Mouse (Mus musculus) cortical plate, adult 2 months (tissue): Measurements from ENCODE around the gene Sp1.

Source experiments
- CTCF ChIP-seq: fragments of 200-500 bp; IDR thresholded peaks from 2 replicates; pipeline ENCODE4 v1.5.1; 2011; ENCODE audit warnings: mild to moderate bottlenecking, control low read depth, low read length; ENCODE audit not compliant: insufficient read depth; ENCODE audit errors: extremely low read depth
- POLR2A ChIP-seq: fragments of 200-500 bp; IDR thresholded peaks from 2 replicates; pipeline ENCODE4 v1.6.1; 2011; ENCODE audit warnings: mild to moderate bottlenecking, low read length, control low read depth; ENCODE audit not compliant: insufficient read depth; ENCODE audit errors: extremely low read depth

DNA sequence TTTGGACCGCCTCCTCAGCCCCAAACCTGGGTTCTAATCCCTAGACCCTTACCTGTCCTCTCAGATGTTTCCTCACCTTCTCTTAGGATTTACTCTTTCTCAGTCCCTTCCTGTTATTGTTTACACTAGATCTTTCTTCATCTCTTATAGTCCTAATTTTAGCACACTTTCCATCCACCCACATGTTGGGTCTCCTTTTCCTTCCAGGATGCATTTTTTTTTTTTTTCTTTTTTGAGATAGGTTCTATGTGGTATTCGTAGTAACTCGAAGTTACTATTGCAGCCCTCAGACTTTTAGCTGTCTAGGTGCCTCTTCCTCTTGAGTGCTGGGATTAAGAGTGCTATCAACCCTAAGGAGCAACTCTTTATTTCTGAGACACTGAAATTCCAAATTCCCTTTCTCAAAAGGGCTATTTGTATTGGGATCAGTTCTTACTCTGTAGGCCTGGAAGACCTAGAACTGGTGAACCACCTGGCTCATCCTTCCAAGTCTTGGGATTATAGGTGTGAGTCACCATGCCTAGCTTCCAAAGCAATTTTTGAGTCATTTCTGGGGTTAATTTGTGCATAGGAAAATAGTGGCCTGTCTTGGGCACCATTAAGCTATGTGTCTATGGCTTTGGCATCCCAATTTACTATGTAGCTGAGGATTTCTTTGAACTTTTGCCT, 1.1 kb downstream of the Sp1 start:
- no peak for TF ChIP-seq CTCF
- no peak for TF ChIP-seq POLR2A
